Mouse (Mus musculus) liver, adult 2 months (tissue): ENCODE data around the gene Dtx3l.

Source experiments
- CTCF ChIP-seq: fragments of 200-500 bp; IDR thresholded peaks from 2 replicates; pipeline ENCODE4 v1.5.1; 2011; ENCODE audit warnings: low read depth, low read length, control low read depth
- POLR2A ChIP-seq: fragments of 200-500 bp; IDR thresholded peaks from 2 replicates; pipeline ENCODE4 v1.6.1; 2011; ENCODE audit warnings: low read length, control low read depth; ENCODE audit not compliant: insufficient read depth; ENCODE audit errors: extremely low read depth

GRCm38 (mm10) chr16:35922301-35922895 lies 16.6 kb downstream of the Dtx3l start:
- TF ChIP-seq CTCF (no peak), POLR2A (no peak)
